Mouse (Mus musculus) naive thymus-derived CD4-positive, alpha-beta T cell, adult 2 months (primary cell): Measurements from ENCODE around the gene Bsg.

Source experiments
- DNase-seq: peaks from one replicate; pipeline ENCODE4 v3.0.0-alpha.2; 2011; ENCODE audit warnings: low read depth

The Bsg gene

DNA sequence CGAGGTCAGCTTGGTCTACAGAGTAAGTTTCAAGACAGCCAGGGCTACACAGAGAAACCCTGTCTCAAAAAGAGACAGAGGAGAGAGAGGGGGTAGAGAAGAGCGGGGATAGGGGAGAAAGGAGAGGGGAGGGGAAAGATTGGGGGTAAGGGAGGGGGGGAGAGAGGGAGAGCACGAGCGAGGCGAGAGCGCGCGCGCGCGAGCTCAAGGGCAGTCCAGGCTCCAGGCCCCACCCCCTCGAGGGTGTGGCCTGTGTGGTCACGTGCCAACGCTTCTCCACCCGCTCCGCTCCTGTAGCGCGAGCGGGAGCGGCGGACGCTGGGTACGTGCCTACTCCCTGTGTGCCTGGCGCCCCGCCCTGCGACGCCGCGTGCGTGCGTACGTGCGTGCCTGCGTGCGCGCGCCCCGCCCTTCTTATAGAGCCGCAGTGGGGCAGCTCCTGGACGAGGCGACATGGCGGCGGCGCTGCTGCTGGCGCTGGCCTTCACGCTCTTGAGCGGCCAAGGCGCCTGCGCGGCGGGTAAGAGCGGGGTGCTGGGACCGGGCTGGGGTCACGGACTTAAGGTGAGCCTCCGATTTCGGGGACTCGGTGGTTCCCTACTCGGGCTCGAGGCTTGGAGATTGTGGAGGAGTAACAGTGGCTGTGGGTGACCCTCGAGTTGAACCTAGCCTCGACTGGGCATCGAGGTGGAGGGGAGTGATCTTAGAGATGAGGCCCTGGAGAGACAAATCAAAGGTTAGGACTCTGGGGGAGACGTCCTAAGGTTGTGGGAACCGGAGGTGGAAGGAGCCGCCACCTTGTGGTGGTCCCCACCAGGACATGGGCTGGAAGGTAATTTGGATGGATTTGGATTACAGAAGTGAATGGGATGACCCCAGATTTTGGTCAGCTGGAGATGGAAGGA lies at the start of gene Bsg:
TSS of gene Bsg (plus strand) at position 427 of the 905 bp plus-strand sequence.
- peak; percentile 99 for DNase-seq

DNA sequence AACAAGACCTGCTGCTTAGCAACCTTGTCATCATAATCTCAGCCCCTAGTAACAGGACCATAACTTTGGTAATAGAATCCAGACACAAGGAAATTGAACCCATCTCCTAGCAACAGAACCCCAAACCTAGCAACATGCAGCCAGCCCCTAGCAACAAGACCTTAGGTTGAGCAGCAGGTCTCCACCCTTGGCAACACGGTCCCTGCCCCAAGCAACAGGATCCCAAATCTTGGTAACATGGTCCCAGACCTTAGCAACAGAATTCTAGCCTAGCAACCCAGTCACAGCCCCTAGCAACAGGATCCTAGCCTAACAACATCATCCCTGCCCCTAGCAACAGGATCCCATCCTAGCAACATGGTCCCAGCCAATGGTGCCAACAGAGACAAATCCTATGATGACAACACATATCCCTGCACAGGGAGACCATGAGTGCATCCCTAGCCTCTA lies 49.3 kb upstream of the Bsg start:
- no peak for DNase-seq

DNA sequence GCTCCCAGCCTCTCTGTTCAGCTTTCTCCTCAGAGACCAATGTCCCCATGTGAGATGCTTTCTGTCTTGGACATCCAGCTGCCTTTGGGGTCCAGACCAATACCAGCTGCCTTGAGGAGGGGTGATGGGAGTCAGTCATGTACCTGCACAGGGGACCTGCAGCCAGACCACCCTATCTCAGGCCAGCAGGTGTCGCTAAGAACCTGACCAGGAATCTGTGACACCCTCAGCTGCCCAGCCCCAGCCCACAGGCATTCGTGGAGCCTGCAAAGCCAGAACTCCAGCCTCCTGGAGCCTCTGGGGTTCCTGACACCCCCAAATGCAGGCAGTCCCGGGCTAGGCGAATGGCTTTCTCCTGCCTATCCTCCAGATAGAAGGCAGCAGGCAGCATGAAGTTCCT lies 45.5 kb upstream of the Bsg start:
- DNase-seq, result no peak

DNA sequence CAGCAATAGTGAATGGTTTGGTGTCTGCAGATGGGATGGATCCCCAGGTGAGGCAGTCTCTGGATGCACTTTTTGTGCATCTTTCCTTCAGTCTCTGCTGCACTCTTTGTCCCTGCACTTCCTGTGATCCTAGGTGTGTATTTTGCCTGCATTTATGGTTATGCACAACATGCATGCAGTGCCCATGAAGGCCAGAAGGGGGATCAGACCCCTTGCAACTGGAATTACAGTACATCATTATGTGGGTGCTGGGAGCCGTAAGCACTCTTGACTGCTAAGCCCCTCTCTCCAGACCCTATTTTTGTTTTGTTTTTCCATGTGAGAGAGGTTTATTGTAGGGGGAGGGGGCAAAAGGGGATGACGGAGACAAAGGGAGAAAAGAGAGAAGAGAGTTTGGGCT lies 44.0 kb upstream of the Bsg start:
- DNase-seq, result no peak

DNA sequence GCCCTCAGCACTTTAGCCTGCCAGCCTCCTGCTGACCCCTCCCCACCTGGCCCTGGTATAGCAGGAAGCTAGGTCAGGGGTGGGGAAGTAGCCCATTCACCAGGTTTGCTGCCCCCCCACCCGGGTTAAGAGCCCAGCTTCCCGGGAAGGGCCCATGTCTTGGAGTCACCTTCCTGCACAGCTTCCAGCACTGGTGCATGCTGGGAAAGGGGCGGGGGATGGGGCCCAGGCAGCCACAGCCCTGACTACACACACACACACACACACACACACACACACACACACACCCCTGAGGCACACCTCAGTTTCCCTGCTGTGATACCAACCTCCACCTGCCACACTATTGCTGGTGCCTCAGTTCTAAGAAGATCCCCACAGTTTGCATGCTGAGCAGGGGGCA lies 42.4 kb upstream of the Bsg start:
- DNase-seq, result no peak

DNA sequence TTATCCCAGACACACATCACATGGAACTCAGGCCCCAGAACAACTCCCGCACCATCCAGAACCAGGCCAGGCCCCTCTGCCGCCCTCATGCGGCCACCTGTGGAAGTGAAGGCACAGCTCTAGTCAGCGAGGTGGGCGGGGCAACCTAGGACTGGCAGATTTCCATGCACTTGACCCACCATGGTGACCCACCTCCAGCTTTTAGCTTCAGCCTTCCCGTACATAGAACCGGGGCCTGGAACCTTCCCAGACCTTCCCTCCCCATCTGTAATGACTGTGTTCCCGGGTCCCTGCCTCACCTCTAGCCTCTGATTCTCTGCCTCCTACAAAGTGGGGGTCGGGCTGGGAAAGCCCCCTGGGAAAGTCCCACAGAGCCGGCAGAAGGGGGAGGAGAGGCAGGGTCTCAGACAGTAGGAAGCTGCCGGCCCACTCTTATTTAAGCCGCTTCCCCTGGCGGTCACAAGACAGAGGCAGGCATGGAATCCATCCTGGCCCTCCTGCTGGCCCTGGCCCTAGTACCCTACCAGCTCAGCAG lies 40.1 kb upstream of the Bsg start, which contains the start of gene Madcam1:
TSS of gene Madcam1 (plus strand) at position 429 of the 535 bp plus-strand sequence.
- DNase-seq, result peak; percentile 82

DNA sequence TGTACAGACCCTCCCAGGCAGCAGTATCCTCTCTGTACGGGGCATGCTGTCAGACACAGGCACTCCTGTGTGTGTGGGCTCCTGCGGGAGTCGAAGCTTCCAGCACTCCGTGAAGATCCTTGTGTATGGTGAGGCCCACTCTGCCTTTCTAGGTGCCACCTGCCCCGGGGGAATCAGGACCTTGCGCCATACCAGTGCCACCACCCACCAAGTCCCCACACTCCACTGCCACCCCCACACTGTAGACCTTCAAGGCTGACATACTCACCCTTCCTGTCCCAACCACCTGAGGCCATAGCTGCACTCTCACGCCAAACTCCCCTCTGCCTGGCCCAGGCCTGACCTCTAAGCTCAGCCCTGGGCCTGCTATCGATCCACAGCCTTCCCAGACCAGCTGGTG lies 39.2 kb upstream of the Bsg start:
- DNase-seq, result no peak

DNA sequence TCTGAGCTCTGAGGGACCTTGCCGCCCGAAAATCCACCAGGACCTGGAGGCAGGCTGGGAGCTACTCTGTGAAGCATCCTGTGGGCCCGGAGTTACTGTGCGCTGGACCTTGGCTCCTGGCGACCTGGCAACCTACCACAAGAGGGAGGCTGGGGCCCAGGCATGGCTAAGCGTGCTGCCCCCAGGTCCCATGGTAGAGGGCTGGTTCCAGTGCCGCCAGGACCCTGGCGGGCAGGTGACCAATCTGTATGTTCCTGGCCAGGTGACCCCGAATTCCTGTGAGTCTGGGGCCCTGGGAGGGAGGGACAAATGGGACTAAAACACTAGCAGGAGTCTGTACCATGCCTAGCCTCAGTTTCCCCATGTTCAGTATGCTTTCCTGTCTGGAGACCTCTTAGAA lies 37.8 kb upstream of the Bsg start:
- DNase-seq, result no peak

DNA sequence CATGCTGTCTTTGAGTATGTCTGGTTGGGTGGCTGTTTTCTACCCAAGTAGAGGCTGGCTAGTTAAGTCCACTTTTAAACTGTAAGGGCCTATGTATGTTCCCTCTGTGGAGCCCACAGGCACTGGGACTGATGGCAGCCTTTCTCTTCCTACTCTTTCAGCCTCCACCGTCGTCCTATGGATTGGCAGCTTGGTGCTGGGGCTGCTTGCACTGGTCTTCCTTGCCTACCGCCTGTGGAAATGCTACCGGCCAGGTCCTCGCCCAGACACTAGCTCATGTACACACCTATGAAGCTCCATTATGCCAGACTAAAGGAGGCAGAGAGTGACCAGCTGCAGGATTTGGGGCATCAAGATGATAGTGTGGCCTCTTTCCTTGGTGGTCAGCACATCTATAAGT lies 36.2 kb upstream of the Bsg start:
- no peak for DNase-seq

DNA sequence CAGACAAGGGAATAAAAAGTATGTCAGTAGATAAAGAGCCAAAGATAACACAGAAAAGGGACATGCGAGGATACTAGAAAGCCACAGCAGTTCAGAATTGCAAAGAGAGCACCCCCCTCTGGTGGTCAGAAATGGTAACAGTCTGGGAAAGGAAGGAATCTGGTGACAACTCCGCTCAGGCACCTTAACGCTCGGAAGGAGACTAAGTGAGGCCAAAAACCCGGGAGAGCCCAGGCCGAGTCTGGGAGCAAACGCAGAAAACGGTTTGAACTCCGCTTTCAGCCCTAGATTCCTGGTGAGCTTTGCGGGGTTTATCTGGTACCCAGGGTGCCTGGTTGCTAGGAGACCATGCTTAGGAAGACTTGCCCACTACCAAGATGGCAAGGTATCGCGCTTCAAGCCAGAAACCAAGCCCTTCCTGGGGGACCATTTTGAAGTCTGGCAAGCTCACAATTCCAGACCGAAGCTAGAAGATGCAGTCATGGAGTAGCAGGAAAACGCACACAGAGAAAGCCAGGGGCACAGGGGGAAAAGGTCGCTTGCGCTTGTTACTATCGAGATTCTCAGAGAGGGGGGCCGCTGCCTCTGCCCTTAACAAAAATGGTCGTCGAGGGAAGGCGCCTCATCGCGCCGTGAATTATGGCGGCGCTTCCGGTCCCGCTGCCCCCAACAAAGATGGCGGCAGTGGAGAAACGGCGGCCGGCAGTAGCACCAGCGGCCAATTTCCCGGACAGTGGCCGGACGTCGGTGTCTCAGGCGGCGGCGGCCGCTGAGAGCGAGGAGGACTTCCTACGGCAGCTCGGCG lies 35.3 kb upstream of the Bsg start, which contains the start of gene Tpgs1:
TSS of gene Tpgs1 (plus strand) at position 599 of the 805 bp plus-strand sequence.
- DNase-seq, result peak; percentile 96

DNA sequence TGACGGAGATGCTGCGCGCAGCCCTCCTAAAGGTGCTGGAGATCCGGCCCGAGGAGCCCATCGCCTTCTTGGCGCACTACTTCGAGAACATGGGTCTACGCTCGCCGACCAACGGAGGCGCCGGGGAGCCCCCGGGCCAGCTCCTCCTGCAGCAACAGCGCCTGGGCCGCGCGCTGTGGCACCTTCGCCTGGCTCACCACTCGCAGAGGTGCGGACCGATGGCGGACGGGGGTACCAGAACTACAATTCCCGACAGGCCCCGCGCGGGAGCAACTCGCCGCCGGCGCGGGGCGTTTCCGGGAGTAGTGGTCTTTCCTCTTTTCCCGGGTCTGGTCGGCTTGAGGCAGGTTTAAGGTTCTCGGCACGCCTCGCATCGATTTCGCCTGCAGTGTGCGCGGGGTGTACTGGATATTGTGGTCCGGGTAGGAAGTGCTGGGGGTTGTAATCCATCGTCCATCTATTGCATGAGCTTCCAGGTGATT lies 34.7 kb upstream of the Bsg start:
- DNase-seq, result no peak

DNA sequence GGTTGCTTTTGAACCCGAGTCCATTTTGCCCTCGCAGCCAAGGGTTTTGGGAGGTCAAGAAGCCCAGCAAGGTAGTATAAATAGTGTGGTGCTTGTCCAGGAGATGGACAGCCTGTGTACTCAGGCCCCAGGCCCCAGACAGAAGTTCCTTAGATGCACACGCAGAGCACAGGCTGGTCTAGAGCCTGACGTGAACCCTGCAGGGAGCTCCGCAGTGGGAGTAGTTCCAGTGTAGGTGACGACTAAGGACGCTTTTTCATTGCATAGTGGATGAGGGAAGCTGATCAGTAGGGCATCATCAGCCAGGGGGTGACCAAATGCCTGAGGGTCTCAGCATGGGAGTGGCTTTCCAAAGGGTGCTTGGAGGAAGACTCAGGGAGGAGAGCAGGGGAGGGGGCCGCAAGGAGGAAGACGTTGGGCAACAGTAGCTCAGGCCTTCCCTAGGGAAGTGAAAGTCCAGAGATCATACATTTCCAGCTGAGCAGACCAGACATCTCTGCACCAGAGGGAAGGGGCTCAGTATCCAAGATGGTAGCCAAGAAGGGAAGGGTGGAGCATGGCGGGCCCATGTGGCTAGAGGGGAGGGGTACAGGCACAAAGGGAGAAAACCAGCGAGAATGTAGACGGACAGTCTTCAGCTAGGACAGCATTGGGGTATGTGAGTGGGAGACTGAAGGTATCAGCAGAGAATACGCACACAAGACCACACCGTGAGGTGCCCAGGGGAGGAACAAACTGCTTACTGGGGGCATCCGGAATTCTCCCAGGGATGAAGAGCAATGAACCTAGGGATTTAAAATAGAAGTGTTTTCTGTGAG lies 34.0 kb upstream of the Bsg start:
- no peak for DNase-seq

DNA sequence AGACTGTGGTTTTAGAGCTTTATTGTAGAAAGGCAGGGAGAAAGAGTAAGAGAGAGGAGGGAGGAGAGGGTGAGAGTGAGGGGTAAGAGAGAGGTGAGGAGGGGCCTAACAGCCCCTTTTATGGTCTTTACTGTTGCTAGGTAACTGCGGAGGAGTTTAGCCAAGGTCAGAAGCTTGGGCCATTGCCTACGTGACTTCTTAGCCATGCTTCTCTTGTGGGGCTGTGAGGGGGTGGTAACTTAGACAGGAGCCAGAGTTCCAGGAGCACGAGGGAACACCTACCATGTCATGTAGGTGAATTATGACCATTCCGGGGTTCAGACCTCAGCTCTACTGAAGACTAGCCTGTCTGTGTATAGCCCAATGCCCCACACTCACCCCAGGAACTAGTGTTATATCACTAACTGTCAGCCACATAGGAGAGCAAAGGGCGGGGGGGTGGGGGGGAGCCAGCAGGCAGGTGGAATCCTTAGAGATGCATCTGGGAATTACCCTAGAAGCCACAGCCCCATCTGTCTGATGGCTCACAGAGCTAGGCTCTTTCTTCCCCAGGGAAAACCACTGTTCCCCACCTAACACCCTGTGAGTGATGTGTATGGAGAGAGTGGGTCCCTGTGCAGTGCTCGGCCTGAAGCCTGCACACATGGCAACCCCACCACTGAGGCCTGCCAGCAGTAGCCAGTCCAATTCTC lies 32.7 kb upstream of the Bsg start:
- no peak for DNase-seq

DNA sequence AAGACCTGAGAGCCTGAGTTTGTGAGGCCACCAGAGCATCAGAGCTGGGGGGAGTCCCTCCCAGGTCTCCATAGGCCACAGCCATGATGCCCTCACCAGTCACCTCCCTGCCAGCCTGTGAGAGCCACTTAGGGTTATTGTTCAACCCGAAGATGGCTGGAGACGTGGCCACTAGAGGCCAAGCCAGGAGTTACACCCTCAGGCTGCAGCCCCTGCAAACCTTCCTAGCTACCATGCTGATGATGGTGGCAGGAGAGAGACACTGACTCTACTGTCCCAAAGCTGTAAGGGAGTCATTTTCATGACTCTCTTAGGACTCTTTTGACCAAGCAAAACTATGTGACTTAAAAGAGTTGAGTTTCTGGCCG lies 32.2 kb upstream of the Bsg start:
- no peak for DNase-seq

DNA sequence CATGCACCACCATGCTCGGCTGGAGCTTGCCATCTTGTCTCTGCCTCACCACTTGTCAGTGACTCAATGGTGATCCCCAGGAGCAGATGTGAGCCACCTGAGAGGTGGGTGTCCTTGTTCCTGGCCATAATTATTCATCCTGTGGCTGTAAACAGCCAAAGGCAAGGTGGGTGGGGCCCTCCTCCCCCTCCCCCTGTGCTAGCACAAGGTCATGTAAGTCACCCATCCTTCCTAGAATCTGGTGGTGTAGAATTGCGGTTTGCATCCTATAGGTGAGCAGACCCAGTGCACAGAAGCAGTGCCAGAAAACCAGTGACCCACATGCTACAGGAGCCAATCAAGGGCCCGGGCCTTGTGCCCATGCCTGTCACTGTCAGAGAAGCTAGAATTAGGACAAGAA lies 31.2 kb upstream of the Bsg start:
- DNase-seq, result no peak

DNA sequence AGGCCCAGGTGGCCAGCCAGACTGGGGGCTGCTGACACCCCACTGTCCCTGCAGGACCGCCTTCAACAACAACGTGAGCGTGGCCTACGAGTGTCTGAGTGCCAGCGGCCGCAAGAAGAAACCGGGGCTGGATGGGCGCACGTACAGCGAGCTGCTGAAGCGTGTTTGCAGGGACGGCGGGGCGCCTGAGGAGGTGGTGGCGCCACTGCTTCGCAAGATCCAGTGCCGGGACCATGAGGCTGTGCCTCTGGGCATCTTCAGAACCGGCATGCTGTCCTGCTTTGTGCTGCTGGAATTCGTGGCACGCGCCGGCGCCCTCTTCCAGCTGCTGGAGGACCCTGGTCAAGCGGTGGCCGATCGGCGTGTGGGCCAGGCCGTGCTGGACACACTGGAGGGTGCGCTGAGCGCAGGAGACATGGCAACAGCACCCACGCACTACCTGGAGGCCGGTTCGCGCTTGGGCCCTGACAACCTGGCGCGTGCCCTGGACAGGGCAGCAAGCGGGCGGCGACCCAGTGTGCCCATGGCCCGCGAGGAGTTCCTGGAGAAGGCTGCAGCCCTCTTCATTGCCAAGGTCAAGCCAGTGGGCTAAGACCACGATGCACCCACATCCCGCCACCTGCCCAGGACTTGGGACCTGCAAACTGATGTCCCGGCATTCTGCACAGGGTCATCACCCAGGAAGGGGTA lies 28.8 kb upstream of the Bsg start:
- no peak for DNase-seq

DNA sequence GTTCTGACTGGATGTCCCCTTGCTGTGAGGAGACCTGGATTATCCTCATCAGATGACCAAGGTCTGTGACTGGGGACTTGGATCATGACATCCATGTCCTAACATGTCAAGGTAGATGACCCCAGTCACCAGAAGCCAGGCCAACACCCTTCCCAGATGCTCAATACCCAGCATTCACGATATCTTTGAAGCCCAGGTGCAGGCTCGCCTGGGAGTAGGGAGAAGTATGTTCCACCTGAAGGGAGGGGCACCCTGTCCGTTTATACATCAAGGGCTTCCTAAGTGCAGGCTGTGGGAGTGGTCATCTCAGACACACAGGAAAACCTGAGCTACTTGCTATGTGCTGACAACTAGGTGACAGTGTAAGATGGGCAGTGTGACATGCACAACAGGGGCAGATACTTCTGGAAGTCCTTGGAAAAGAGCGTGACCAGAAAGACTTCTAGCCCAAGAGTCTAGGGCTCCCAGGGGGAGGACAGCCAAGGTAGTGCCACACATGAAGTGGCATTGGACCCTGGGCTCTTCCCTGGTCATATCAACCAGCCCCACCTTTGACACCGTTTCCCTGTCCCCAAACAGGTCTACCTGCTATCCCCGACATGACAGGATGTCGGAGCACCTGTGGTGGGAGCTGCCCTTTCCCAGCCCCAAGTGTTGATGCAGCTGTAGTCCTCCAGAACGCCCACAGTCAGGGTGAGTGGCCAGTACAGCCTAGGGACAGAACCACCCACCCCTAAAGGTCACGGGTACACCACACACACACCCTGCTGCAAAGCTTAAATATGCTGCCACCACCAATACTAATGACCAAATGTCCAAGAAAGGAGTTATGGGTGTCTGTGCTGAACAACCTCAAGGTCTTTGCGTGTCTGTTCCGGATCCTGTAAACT lies 23.4 kb upstream of the Bsg start:
- DNase-seq, result peak; percentile 26

DNA sequence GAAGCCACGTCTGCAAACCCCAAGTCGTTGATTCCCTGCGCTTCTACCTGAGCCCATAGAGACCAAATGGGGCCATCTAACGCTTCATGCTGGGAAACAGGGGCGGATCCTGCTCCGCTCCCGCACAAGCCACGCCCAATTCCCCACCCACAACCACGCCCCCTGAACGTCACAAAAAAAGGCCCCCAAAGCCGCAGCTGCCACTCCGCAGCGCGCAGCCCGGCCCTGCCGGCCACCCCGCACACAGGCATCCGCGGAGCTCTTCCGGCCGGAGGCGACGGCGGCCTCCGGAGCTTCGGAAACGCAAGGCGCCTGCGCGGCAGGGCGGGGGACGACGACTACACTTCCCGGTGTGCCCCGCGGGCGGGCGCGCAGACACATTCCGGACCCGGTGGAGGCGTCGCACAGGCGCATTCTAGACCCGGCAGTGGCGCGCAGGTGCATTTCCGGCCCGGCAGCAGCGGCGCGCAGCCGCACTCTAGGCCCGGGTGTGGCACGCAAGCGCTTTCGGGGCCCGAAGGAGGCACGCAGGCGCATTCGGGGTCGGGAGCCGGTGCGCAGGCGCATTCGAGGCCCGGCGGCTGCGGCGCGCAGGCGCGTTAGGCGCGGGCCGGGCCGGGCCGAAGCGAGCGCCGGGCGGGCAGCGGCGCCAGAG lies 22.6 kb upstream of the Bsg start, which contains the start of gene Cdc34:
TSS of gene Cdc34 (plus strand) at position 605 of the 655 bp plus-strand sequence.
- DNase-seq, result peak; percentile 99

DNA sequence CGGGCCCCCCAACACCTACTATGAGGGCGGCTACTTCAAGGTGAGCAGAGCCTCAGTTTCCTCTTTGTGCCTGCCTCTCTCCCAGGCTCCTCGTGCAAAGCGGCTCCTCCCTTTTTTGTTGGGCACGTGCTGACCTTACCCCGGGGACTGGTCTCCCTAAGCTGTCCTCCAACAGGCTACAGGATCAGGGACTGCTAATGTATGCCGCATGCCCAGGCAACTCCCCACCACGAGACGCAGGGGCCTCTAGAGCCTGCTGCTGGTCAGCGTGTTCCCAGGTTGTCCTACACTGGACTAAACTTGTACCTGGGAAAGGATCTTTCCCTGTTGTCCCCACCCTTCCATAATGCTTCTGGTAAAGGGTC lies 21.8 kb upstream of the Bsg start:
- peak; percentile 68 for DNase-seq
